Mouse (Mus musculus): ENCODE data around the gene Gm49384. TPM values are rescaled to one million over a fixed set of nuclear protein-coding genes. Genes with fewer than 3 reads are reported as not detected.

The Gm49384 gene
- polyA plus RNA-seq, 1 experiment from 2014 or later, result 36.4 TPM

- Histone ChIP-seq H3K4me3 (peak overlapping the region; percentile 85; the same call in 1 of the 2 replicates), H3K27ac (no peak overlapping the region), H3K9me3 (no peaks in the 10 kb centered on the region), H3K4me1 (replicated peaks) (peaks cover 5% of the 10 kb centered on the region), H3K36me3 (peaks cover 29% of the 10 kb centered on the region), H3K27me3 (ENCODE audit: insufficient read depth, poor library complexity, severe bottlenecking) (no peaks in the 10 kb centered on the region)
- WGBS, result 97% methylated on average over 2 of the region's 2 CpGs
- no peak for DNase-seq (ENCODE audit: low spot score)
These were observed 47.0 kb downstream of the Gm49384 start for GRCm38 (mm10) chr12:69157107-69157506.

DNA sequence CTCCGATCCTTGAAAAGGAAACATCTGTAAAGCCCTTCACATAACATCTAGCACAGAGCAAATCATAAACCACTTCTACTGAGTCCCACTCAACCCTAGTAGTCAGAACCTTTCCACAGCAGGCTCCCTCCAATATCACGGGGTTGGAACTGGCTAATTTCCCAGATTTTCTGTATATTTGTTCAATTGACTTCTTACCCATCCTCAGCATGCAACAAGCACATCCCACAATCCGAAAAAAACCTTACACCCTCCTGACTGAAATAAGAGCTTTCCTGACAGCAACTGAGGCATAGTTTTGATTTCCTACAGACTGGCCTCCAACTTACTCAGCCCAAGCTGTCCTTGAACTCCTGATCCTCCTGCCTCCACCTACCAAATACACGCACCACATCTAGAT lies 47.6 kb downstream of the Gm49384 start:
- H3K36me3 ChIP-seq, result peaks cover 29% of the 10 kb centered on the region
- no peak for DNase-seq (ENCODE audit: low spot score)
- H3K27ac ChIP-seq, result no peak overlapping the region
- peaks cover 5% of the 10 kb centered on the region for H3K4me1 ChIP-seq (replicated peaks)
- H3K27me3 ChIP-seq (ENCODE audit: insufficient read depth, poor library complexity, severe bottlenecking), result no peaks in the 10 kb centered on the region
- H3K9me3 ChIP-seq, result no peaks in the 10 kb centered on the region
- H3K4me3 ChIP-seq, result no peak overlapping the region
- WGBS, result 83% methylated on average over 4 of the region's 4 CpGs

- Histone ChIP-seq H3K9me3 (no peaks in the 10 kb centered on the region), H3K27ac (no peak overlapping the region), H3K36me3 (peaks cover 29% of the 10 kb centered on the region), H3K4me1 (replicated peaks) (peaks cover 5% of the 10 kb centered on the region), H3K4me3 (no peak overlapping the region), H3K27me3 (ENCODE audit: insufficient read depth, poor library complexity, severe bottlenecking) (no peaks in the 10 kb centered on the region)
- 93% methylated on average over 2 of the region's 2 CpGs for WGBS
- DNase-seq (ENCODE audit: low spot score), result no peak
These were observed 48.1 kb downstream of the Gm49384 start for GRCm38 (mm10) chr12:69155923-69156322.

GRCm38 (mm10) chr12:69150049-69150448 lies 54.0 kb downstream of the Gm49384 start:
- no peak for DNase-seq (ENCODE audit: low spot score)
- no peaks in the 10 kb centered on the region for H3K9me3 ChIP-seq
- no peaks in the 10 kb centered on the region for H3K27me3 ChIP-seq (ENCODE audit: insufficient read depth, poor library complexity, severe bottlenecking)
- no peaks in the 10 kb centered on the region for H3K4me1 ChIP-seq (replicated peaks)
- H3K4me3 ChIP-seq, result no peak overlapping the region
- WGBS, result 88% methylated on average over 13 of the region's 13 CpGs
- H3K27ac ChIP-seq, result no peak overlapping the region
- 0 out of 2 replicates have a peak, but pooled peaks cover 5% of the 10 kb centered on the region for H3K36me3 ChIP-seq

DNA sequence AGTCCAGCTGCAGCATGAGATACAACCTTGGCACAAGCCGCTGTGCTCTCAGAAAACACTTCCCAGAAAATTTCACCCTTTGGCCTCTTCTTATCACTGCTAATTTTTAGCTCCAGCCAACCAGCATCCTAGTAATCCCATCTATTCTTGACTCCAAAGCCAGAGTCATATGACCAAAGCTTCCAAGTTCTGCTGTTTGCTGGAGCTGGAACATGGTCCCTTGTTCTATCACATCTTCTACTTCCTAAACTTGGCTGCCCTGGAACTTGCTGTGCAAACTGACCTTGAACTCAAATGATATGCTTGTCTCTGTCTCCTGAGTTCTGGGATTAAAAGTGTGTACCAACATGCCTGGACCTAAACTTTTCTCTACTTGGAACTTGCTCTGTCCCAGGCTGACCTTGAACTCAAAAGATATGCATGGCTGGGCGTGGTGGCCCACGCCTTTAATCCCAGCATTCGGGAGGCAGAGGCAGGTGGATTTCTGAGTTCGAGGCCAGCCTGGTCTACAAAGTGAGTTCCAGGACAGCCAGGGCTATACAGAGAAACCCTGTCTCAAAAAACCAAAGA lies 56.8 kb downstream of the Gm49384 start:
- no peak for DNase-seq (ENCODE audit: low spot score)
- 92% methylated on average over 5 of the region's 5 CpGs for WGBS
- H3K27me3 ChIP-seq (ENCODE audit: insufficient read depth, poor library complexity, severe bottlenecking), result no peaks in the 10 kb centered on the region
- no peak overlapping the region for H3K4me3 ChIP-seq
- no peaks in the 10 kb centered on the region for H3K9me3 ChIP-seq
- H3K36me3 ChIP-seq, result no peaks in the 10 kb centered on the region
- no peak overlapping the region for H3K27ac ChIP-seq
- no peaks in the 10 kb centered on the region for H3K4me1 ChIP-seq (replicated peaks)

- H3K4me3 ChIP-seq, result no peak overlapping the region
- H3K27me3 ChIP-seq (ENCODE audit: insufficient read depth, poor library complexity, severe bottlenecking), result no peaks in the 10 kb centered on the region
- H3K36me3 ChIP-seq, result no peaks in the 10 kb centered on the region
- 72% methylated on average over 6 of the region's 6 CpGs for WGBS
- H3K4me1 ChIP-seq (replicated peaks), result no peaks in the 10 kb centered on the region
- no peaks in the 10 kb centered on the region for H3K9me3 ChIP-seq
- no peak for DNase-seq (ENCODE audit: low spot score)
- no peak overlapping the region for H3K27ac ChIP-seq
These were observed 60.6 kb downstream of the Gm49384 start for GRCm38 (mm10) chr12:69143460-69143859.

DNA sequence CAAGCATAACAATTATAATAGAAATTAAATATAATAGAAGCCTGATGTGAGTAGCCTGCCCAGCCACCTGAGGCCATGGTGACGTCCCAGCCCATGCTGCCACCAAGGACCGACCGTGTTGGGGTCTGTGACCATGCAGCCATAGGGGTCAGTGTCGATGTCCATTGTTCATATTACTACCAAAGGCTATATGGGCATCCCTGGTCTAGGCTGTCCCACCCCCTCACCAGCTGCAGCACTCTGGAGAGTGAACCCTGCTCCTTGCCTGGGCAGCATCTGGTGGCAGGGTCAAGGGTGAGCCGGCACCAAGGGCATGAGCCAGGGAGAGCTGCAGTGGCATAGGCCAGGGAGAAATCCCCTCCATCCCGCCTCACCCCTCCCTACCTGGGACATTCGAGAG lies 64.2 kb downstream of the Gm49384 start:
- 88% methylated on average over 7 of the region's 7 CpGs for WGBS
- Histone ChIP-seq H3K36me3 (no peaks in the 10 kb centered on the region), H3K4me1 (replicated peaks) (no peaks in the 10 kb centered on the region)

More for the DNA sequence above, 64.2 kb downstream of the Gm49384 start:
- no peak for DNase-seq (ENCODE audit: low spot score)
- H3K9me3 ChIP-seq, result no peaks in the 10 kb centered on the region
- no peak overlapping the region for H3K27ac ChIP-seq
- no peak overlapping the region for H3K4me3 ChIP-seq
- H3K27me3 ChIP-seq (ENCODE audit: insufficient read depth, poor library complexity, severe bottlenecking), result no peaks in the 10 kb centered on the region

Other genes starting within 250 kb of the Gm49384 start
- 1,324 and 1,340 TPM in 2 replicates for gene Rps29, start 45.1 kb downstream of the Gm49384 start, polyA plus RNA-seq (2016; fragmentation: Nextera tagmentation; extraction: Ambion mirVana)
- gene Lrr1, start 35.5 kb downstream of the Gm49384 start, polyA plus RNA-seq (2016; fragmentation: Nextera tagmentation; extraction: Ambion mirVana), result 28.3 and 31.8 TPM in 2 replicates
- gene Rpl36al, start 20.2 kb downstream of the Gm49384 start, polyA plus RNA-seq (2016; fragmentation: Nextera tagmentation; extraction: Ambion mirVana), result 497 and 532 TPM in 2 replicates
- gene Mgat2, start 20.1 kb downstream of the Gm49384 start, polyA plus RNA-seq (2016; fragmentation: Nextera tagmentation; extraction: Ambion mirVana), result 33.9 and 35.6 TPM in 2 replicates
- 44.2 and 59.3 TPM in 2 replicates for gene Gm49383, start 7.2 kb downstream of the Gm49384 start, polyA plus RNA-seq (2016; fragmentation: Nextera tagmentation; extraction: Ambion mirVana)
- 16.4 and 17.9 TPM in 2 replicates for gene Dnaaf2, start 5.8 kb downstream of the Gm49384 start, polyA plus RNA-seq (2016; fragmentation: Nextera tagmentation; extraction: Ambion mirVana)
- 23.4 and 30.9 TPM in 2 replicates for gene Pole2, start 23.9 kb upstream of the Gm49384 start, polyA plus RNA-seq (2016; fragmentation: Nextera tagmentation; extraction: Ambion mirVana)
- gene Klhdc1, start 36.9 kb upstream of the Gm49384 start, polyA plus RNA-seq (2016; fragmentation: Nextera tagmentation; extraction: Ambion mirVana), result 1.9 and 2.5 TPM in 2 replicates
- gene Klhdc2, start 92.4 kb upstream of the Gm49384 start, polyA plus RNA-seq (2016; fragmentation: Nextera tagmentation; extraction: Ambion mirVana), result 204 and 207 TPM in 2 replicates
- gene Nemf, start 152.9 kb upstream of the Gm49384 start, polyA plus RNA-seq (2016; fragmentation: Nextera tagmentation; extraction: Ambion mirVana), result 69.6 and 91.1 TPM in 2 replicates
- gene Arf6, start 167.9 kb upstream of the Gm49384 start, polyA plus RNA-seq (2016; fragmentation: Nextera tagmentation; extraction: Ambion mirVana), result 35.9 and 42.4 TPM in 2 replicates
- gene Gm9887, start 168.2 kb upstream of the Gm49384 start, polyA plus RNA-seq (2016; fragmentation: Nextera tagmentation; extraction: Ambion mirVana), result 0.96 and 1.9 TPM in 2 replicates